Mouse (Mus musculus): ENCODE data around the gene Vac14.
A peak's percentile ranks its signal among the peaks of the same experiment; 100 is the strongest.

The Vac14 gene

GRCm38 (mm10) chr8:110694226-110694625, 75.8 kb downstream of the Vac14 start:
- no peak for DNase-seq

GRCm38 (mm10) chr8:110694826-110695225, 76.4 kb downstream of the Vac14 start:
- no peak for DNase-seq

GRCm38 (mm10) chr8:110695431-110695830, 77.0 kb downstream of the Vac14 start:
- no peak for DNase-seq

- DNase-seq, result no peak
Measured at GRCm38 (mm10) chr8:110696051-110696450, 77.7 kb downstream of the Vac14 start.

- DNase-seq, result no peak
Measured at GRCm38 (mm10) chr8:110697571-110697970, 79.2 kb downstream of the Vac14 start.

GRCm38 (mm10) chr8:110698098-110698497, 79.7 kb downstream of the Vac14 start:
- no peak for DNase-seq

- DNase-seq, result no peak
Measured at GRCm38 (mm10) chr8:110699501-110699900, 81.1 kb downstream of the Vac14 start.

GRCm38 (mm10) chr8:110700561-110700960, 82.2 kb downstream of the Vac14 start:
- DNase-seq, result no peak

- DNase-seq, result no peak
Measured at GRCm38 (mm10) chr8:110702636-110703459, 84.5 kb downstream of the Vac14 start.

- no peak for DNase-seq
Measured at GRCm38 (mm10) chr8:110703460-110704061, 85.2 kb downstream of the Vac14 start.

GRCm38 (mm10) chr8:110704103-110704502, 85.7 kb downstream of the Vac14 start:
- DNase-seq, result no peak

- no peak for DNase-seq
Measured at GRCm38 (mm10) chr8:110705391-110706287, 87.3 kb downstream of the Vac14 start.

- DNase-seq, result no peak
Measured at GRCm38 (mm10) chr8:110706288-110706870, 88.0 kb downstream of the Vac14 start.

GRCm38 (mm10) chr8:110708429-110708828, 90.0 kb downstream of the Vac14 start:
- no peak for DNase-seq

- no peak for DNase-seq
Measured at GRCm38 (mm10) chr8:110710593-110710992, 92.2 kb downstream of the Vac14 start.

GRCm38 (mm10) chr8:110711271-110711934, 93.0 kb downstream of the Vac14 start:
- peak; percentile 66 for DNase-seq

- DNase-seq, result no peak
Measured at GRCm38 (mm10) chr8:110713073-110713472, 94.7 kb downstream of the Vac14 start.

- DNase-seq, result no peak
Measured at GRCm38 (mm10) chr8:110714827-110715519, 96.6 kb downstream of the Vac14 start.

GRCm38 (mm10) chr8:110716075-110716474, 97.7 kb downstream of the Vac14 start:
- DNase-seq, result peak; percentile 61

GRCm38 (mm10) chr8:110717131-110717530, 98.7 kb downstream of the Vac14 start:
- DNase-seq, result no peak

GRCm38 (mm10) chr8:110718209-110718968, 100.0 kb downstream of the Vac14 start:
- DNase-seq, result no peak
